ENCODE assay signal across 9 mouse cellular contexts in the genomic region with DNA sequence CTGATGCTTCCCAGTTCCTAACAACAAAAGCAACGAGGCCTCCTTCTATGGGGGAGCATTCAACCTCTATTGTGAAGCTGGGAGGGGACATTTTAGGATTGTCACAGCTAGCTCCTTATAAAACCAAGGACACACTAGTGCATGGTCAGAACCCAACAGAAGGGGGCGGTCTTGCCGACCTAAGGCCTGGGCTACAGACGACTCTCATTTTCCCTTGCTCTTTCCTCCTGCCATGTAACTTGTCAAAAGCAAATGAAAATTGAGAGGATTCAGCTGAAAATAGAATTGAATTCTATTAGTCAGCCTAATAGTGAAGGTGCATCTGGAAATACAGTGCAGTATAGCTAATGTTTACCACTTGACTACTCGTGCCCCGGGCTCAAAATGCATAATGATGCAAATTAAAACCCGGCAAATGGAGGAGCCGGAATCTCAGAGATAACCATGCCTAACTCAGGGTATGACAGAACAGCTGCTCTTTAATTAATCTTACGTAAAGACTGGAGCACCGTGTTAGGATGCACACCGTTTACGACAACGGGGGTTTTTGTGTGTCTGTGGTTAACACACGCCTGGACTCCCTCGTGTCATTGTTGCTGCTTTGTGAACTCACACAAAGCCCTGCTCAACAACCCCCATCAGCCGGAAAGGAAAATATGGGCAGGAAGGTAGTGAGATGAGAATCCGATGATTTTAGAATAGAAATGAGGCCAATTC.
A peak's percentile ranks its signal among the peaks of the same experiment; 100 is the strongest.
DNase-seq lines count a peak whose midpoint lies in the region; ATAC-seq and TF ChIP-seq lines count a peak whose summit lies in the region.
"Had no signal": no experiment of that assay in that cellular context is flagged by ENCODE, and none has a peak within 500 bp of the region (broad histone marks: within the 10 kb centered on the region; RNA-seq: fewer than 3 reads in every experiment).

No protein-coding gene starts in this region.

- 74% methylated on average over 17 of the region's 17 CpGs for WGBS in kidney, adult 2 months
- WGBS in kidney, embryonic 16.5 days: 78% methylated on average over 17 of the region's 17 CpGs
- 21% methylated on average over 17 of the region's 17 CpGs for WGBS in forebrain, postnatal 0 days
- WGBS in midbrain, postnatal 0 days: 29% methylated on average over 17 of the region's 17 CpGs
- 90% methylated on average over 17 of the region's 17 CpGs for WGBS in thymus, adult 2 months

- no peaks in the 10 kb centered on the region for H3K9me3 ChIP-seq in kidney, embryonic 16.5 days (ENCODE audit: low read length)
- H3K9me3 ChIP-seq in forebrain, postnatal 0 days (ENCODE audit: low read length): no peaks in the 10 kb centered on the region
- no peaks in the 10 kb centered on the region for H3K9me3 ChIP-seq in midbrain, postnatal 0 days (ENCODE audit: low read length)

- DNase-seq in kidney, adult 2 months: no peak
- DNase-seq in forebrain, postnatal 0 days: peak; percentile 74
- peak; percentile 76 for DNase-seq in midbrain, postnatal 0 days (ENCODE audit: low spot score)
- DNase-seq in thymus, adult 2 months: no peak
- DNase-seq in c-Kit-positive CD71-positive TER-119-positive erythroid progenitor cells, embryonic 14.5 days (ENCODE audit: low spot score): no peak
- no peak for DNase-seq in lung, postnatal 10 days

- H3K27ac ChIP-seq in kidney, adult 2 months (ENCODE audit: insufficient read depth, low read depth, low read length): no peak overlapping the region
- H3K27ac ChIP-seq in kidney, embryonic 16.5 days (ENCODE audit: low read length): no peak overlapping the region
- peak overlapping the region; percentile 69 for H3K27ac ChIP-seq in forebrain, postnatal 0 days (ENCODE audit: low read depth, low read length)
- H3K27ac ChIP-seq in midbrain, postnatal 0 days (ENCODE audit: low read depth, low read length): peak overlapping the region; percentile 47; the same call in 1 of the 2 replicates
- no peak overlapping the region for H3K27ac ChIP-seq in thymus, adult 2 months (ENCODE audit: control insufficient read depth, insufficient read depth, low read length)

- H3K4me3 ChIP-seq in kidney, adult 2 months (ENCODE audit: insufficient read depth, low read depth, low read length): no peak overlapping the region
- H3K4me3 ChIP-seq in kidney, embryonic 16.5 days (ENCODE audit: low read length): no peak overlapping the region
- H3K4me3 ChIP-seq in forebrain, postnatal 0 days (ENCODE audit: low read depth, low read length): no peak overlapping the region
- no peak overlapping the region for H3K4me3 ChIP-seq in midbrain, postnatal 0 days (ENCODE audit: low read depth, low read length)
- no peak overlapping the region for H3K4me3 ChIP-seq in thymus, adult 2 months (ENCODE audit: control insufficient read depth, insufficient read depth, low read length)

- TF ChIP-seq POLR2A in kidney, adult 2 months (IDR thresholded peaks at IDR 0.05; ENCODE audit: low read depth, low read length): no peak
- no peak for TF ChIP-seq POLR2A in thymus, adult 2 months (IDR thresholded peaks at IDR 0.05; ENCODE audit: control insufficient read depth, extremely low read depth, insufficient read depth, low read length, poor library complexity)

- H3K4me2 ChIP-seq in kidney, embryonic 16.5 days (replicated peaks; ENCODE audit: low read depth, low read length): no peak overlapping the region
- H3K4me2 ChIP-seq in forebrain, postnatal 0 days (ENCODE audit: low read depth): peak overlapping the region; percentile 23
- peak overlapping the region; percentile 24 for H3K4me2 ChIP-seq in midbrain, postnatal 0 days (ENCODE audit: low read depth, low read length, poor library complexity, severe bottlenecking)

- TF ChIP-seq CTCF in kidney, adult 2 months (conservative IDR thresholded peaks at IDR 0.05; ENCODE audit: insufficient read depth, insufficient read length, low read depth, low read length): 0 out of 2 replicates have a peak, but pooled peaks have one; percentile 17
- TF ChIP-seq CTCF in forebrain, postnatal 0 days (IDR thresholded peaks at IDR 0.05; ENCODE audit: low read depth): peak; percentile 59
- TF ChIP-seq CTCF in midbrain, postnatal 0 days (IDR thresholded peaks at IDR 0.05): peak; percentile 69
- TF ChIP-seq CTCF in thymus, adult 2 months (IDR thresholded peaks at IDR 0.05; ENCODE audit: borderline replicate concordance, control insufficient read depth, extremely low read depth, insufficient read depth, low read length, poor library complexity): no peak

- no peak overlapping the region for H3K9ac ChIP-seq in kidney, embryonic 16.5 days (replicated peaks; ENCODE audit: low read length)
- H3K9ac ChIP-seq in forebrain, postnatal 0 days: peak overlapping the region; percentile 22; the same call in 1 of the 2 replicates
- no peak overlapping the region for H3K9ac ChIP-seq in midbrain, postnatal 0 days (replicated peaks; ENCODE audit: low read length, poor library complexity, severe bottlenecking)

- H3K36me3 ChIP-seq in kidney, adult 2 months (ENCODE audit: control insufficient read depth, insufficient read depth, low read length): no peaks in the 10 kb centered on the region
- H3K36me3 ChIP-seq in kidney, embryonic 16.5 days (ENCODE audit: insufficient read depth, low read length): no peaks in the 10 kb centered on the region
- no peaks in the 10 kb centered on the region for H3K36me3 ChIP-seq in forebrain, postnatal 0 days (ENCODE audit: insufficient read depth)
- H3K36me3 ChIP-seq in midbrain, postnatal 0 days (ENCODE audit: insufficient read depth, low read length): no peaks in the 10 kb centered on the region
- H3K36me3 ChIP-seq in thymus, adult 2 months (ENCODE audit: control insufficient read depth, insufficient read depth, low read length): no peaks in the 10 kb centered on the region

- no peak for ATAC-seq in kidney, embryonic 16.5 days (ENCODE audit: low FRiP score, low TSS enrichment)
- peak; percentile 50; the same call in 1 of the 2 replicates for ATAC-seq in common myeloid progenitor, adult 5-6 weeks (replicated peaks; ENCODE audit: low read depth, poor library complexity, severe bottlenecking)
- peak; percentile 70 for ATAC-seq in forebrain, postnatal 0 days
- ATAC-seq in midbrain, postnatal 0 days (ENCODE audit: low FRiP score): peak; percentile 66
- ATAC-seq: CD4-positive, CD25-positive, alpha-beta regulatory T cell, adult 4 months had no signal

- H3K4me1 ChIP-seq in kidney, adult 2 months (ENCODE audit: control insufficient read depth, insufficient read depth, low read length): no peaks in the 10 kb centered on the region
- H3K4me1 ChIP-seq in kidney, embryonic 16.5 days (ENCODE audit: insufficient read depth, low read length): no peaks in the 10 kb centered on the region
- peaks cover 12% of the 10 kb centered on the region; the same call in 1 of the 2 replicates for H3K4me1 ChIP-seq in forebrain, postnatal 0 days (ENCODE audit: insufficient read depth)
- no peaks in the 10 kb centered on the region for H3K4me1 ChIP-seq in midbrain, postnatal 0 days (ENCODE audit: insufficient read depth, low read length)
- no peaks in the 10 kb centered on the region for H3K4me1 ChIP-seq in thymus, adult 2 months (replicated peaks; ENCODE audit: control insufficient read depth, insufficient read depth, low read length)

- H3K27me3 ChIP-seq in kidney, adult 2 months (replicated peaks; ENCODE audit: control insufficient read depth, insufficient read depth, low read length): no peaks in the 10 kb centered on the region; the same call in 1 of the 2 replicates
- H3K27me3 ChIP-seq in kidney, embryonic 16.5 days (ENCODE audit: insufficient read depth, low read length): no peaks in the 10 kb centered on the region
- H3K27me3 ChIP-seq in forebrain, postnatal 0 days (ENCODE audit: insufficient read depth, low read length): no peaks in the 10 kb centered on the region
- H3K27me3 ChIP-seq in midbrain, postnatal 0 days (ENCODE audit: insufficient read depth, low read length): no peaks in the 10 kb centered on the region
- no peaks in the 10 kb centered on the region for H3K27me3 ChIP-seq in thymus, adult 2 months (ENCODE audit: control insufficient read depth, insufficient read depth, low read length)

Comparison
In these comparisons a context has a peak if more than half of its experiments do, and no peak if none do; other contexts are left out.
1. DNase-seq: peak in forebrain, postnatal 0 days (single experiment) and midbrain, postnatal 0 days (single experiment); none in kidney, adult 2 months (single experiment), thymus, adult 2 months (single experiment), c-Kit-positive CD71-positive TER-119-positive erythroid progenitor cells, embryonic 14.5 days (single experiment) and lung, postnatal 10 days (single experiment).
2. H3K27ac ChIP-seq: peak in forebrain, postnatal 0 days (single experiment) and midbrain, postnatal 0 days (single experiment); none in kidney, adult 2 months (single experiment), kidney, embryonic 16.5 days (single experiment) and thymus, adult 2 months (single experiment).